Mouse (Mus musculus) heart, embryonic 14.5 days (tissue): ENCODE results near the gene 0610037L13Rik. TPM values are rescaled to one million over a fixed set of nuclear protein-coding genes. Genes with fewer than 3 reads are reported as not detected.

Experiments used
- polyA plus RNA-seq: library from polyadenylated mRNA; unstranded; fragments of >200 nt; fragmentation: Nextera tagmentation; extraction: Ambion mirVana; gene quantifications from 2 replicates; pipeline ENCODE4 v1.2.1, GENCODE M21; 2014

The 0610037L13Rik gene
- polyA plus RNA-seq, 1 experiment from 2014 or later, result 110 TPM

Other genes starting within 250 kb of the 0610037L13Rik start
- gene Dmrtb1, start 205.6 kb upstream of the 0610037L13Rik start, polyA plus RNA-seq, result not detected in 2 replicates
- gene Lrp8, start 87.6 kb upstream of the 0610037L13Rik start, polyA plus RNA-seq, result 0.26 and 0.76 TPM in 2 replicates
- gene Magoh, start 10.1 kb upstream of the 0610037L13Rik start, polyA plus RNA-seq, result 85.5 and 94.5 TPM in 2 replicates
- 68.5 and 75.6 TPM in 2 replicates for gene Cpt2, start 33.8 kb downstream of the 0610037L13Rik start, polyA plus RNA-seq
- not detected in 2 replicates for gene Slc1a7, start 78.5 kb downstream of the 0610037L13Rik start, polyA plus RNA-seq
- gene Podn, start 206.6 kb downstream of the 0610037L13Rik start, polyA plus RNA-seq, result 0.42 and 0.80 TPM in 2 replicates